Mouse (Mus musculus): Measurements from ENCODE around the gene Zbtb8b. TPM values are rescaled to one million over a fixed set of nuclear protein-coding genes. Genes with fewer than 3 reads are reported as not detected.
"Not testable (repeated sequence)": the region's sequence is repeated elsewhere in the genome, so short reads cannot be mapped to it uniquely, and the experiment has no call there.

Zbtb8b gene
- polyA plus RNA-seq, 2 experiments from 2014 or later, result not detected

- ATAC-seq, result no peak
Measured at GRCm38 (mm10) chr4:129415892-129416291, 24.8 kb downstream of the Zbtb8b start.

- no peak for ATAC-seq
Measured at GRCm38 (mm10) chr4:129410991-129411390, 29.7 kb downstream of the Zbtb8b start.

GRCm38 (mm10) chr4:129410532-129410931 is 30.1 kb downstream of the Zbtb8b start:
- ATAC-seq, result not testable (repeated sequence)

- peak; percentile 89 for ATAC-seq
Measured at GRCm38 (mm10) chr4:129406447-129406846, 34.2 kb downstream of the Zbtb8b start.

- no peak for ATAC-seq
Measured at GRCm38 (mm10) chr4:129399813-129400212, 40.8 kb downstream of the Zbtb8b start.

- ATAC-seq, result no peak
Measured at GRCm38 (mm10) chr4:129396960-129397359, 43.7 kb downstream of the Zbtb8b start.

GRCm38 (mm10) chr4:129394089-129394870 is 46.4 kb downstream of the Zbtb8b start:
- no peak for ATAC-seq

- ATAC-seq, result no peak
Measured at GRCm38 (mm10) chr4:129390936-129391557, 49.6 kb downstream of the Zbtb8b start.

GRCm38 (mm10) chr4:129390216-129390743 is 50.4 kb downstream of the Zbtb8b start:
- ATAC-seq, result no peak

- ATAC-seq, result no peak
Measured at GRCm38 (mm10) chr4:129388404-129388803, 52.2 kb downstream of the Zbtb8b start.

GRCm38 (mm10) chr4:129386989-129387388 is 53.7 kb downstream of the Zbtb8b start:
- ATAC-seq, result no peak

GRCm38 (mm10) chr4:129386269-129386946 is 54.2 kb downstream of the Zbtb8b start:
- no peak for ATAC-seq

- no peak for ATAC-seq
Measured at GRCm38 (mm10) chr4:129385685-129386084, 55.0 kb downstream of the Zbtb8b start.

- ATAC-seq, result no peak
Measured at GRCm38 (mm10) chr4:129384440-129384839, 56.2 kb downstream of the Zbtb8b start.

- no peak for ATAC-seq
Measured at GRCm38 (mm10) chr4:129383586-129383985, 57.1 kb downstream of the Zbtb8b start.

- no peak for ATAC-seq
Measured at GRCm38 (mm10) chr4:129382488-129382887, 58.2 kb downstream of the Zbtb8b start.

GRCm38 (mm10) chr4:129382029-129382428 is 58.6 kb downstream of the Zbtb8b start:
- ATAC-seq, result no peak

GRCm38 (mm10) chr4:129381148-129381547 is 59.5 kb downstream of the Zbtb8b start:
- no peak for ATAC-seq

GRCm38 (mm10) chr4:129379805-129380204 is 60.8 kb downstream of the Zbtb8b start:
- ATAC-seq, result no peak

GRCm38 (mm10) chr4:129377601-129378390 is 62.9 kb downstream of the Zbtb8b start, which contains the start of gene Zbtb8a:
Gene Zbtb8a, minus strand, starts transcription at chr4:129378116.
- ATAC-seq, result peak; percentile 46

GRCm38 (mm10) chr4:129376961-129377545 is 63.6 kb downstream of the Zbtb8b start:
- ATAC-seq, result peak; percentile 44

- ATAC-seq, result no peak
Measured at GRCm38 (mm10) chr4:129375821-129376220, 64.8 kb downstream of the Zbtb8b start.
